Mouse (Mus musculus) adrenal gland, postnatal 36 days (tissue): ENCODE measurements around the gene Wbp4. TPM values are rescaled to one million over a fixed set of nuclear protein-coding genes. Genes with fewer than 3 reads are reported as not detected.
A peak's percentile ranks its signal among the peaks of the same experiment; 100 is the strongest.

ENCODE experiments used
- DNase-seq, 2 experiments: peaks; one replicate each; pipeline ENCODE4 v3.0.0; 2021; ENCODE audit warnings: mixed read lengths in 1 of 2
- total RNA-seq, 2 experiments: library from RNA; stranded (reverse); gene quantifications; 2 replicates each; pipeline ENCODE4 v1.2.3; 2021

The Wbp4 gene
- total RNA-seq, 2 experiments from 2014 or later = 39.7 to 42.7 TPM

- DNase-seq = peak; percentile 82 to 84
These were observed 29.4 kb downstream of the Wbp4 start, which contains the start of gene Kbtbd6 for GRCm38 (mm10) chr14:79451681-79452590. Kbtbd6 (plus strand) TSS chr14:79451835.

- DNase-seq = no peak
These were observed 36.2 kb downstream of the Wbp4 start for GRCm38 (mm10) chr14:79445055-79445620.

- DNase-seq = no peak
These were observed 36.7 kb downstream of the Wbp4 start for GRCm38 (mm10) chr14:79444601-79445000.

- DNase-seq = no peak
These were observed 39.9 kb downstream of the Wbp4 start for GRCm38 (mm10) chr14:79441441-79441840.

GRCm38 (mm10) chr14:79440655-79441054 is 40.7 kb downstream of the Wbp4 start:
- DNase-seq = peak; percentile 10 to 16

GRCm38 (mm10) chr14:79434068-79434467 is 47.3 kb downstream of the Wbp4 start:
- DNase-seq = no peak

GRCm38 (mm10) chr14:79426730-79427365 is 54.5 kb downstream of the Wbp4 start:
- DNase-seq = peak in 1 of 2 experiments; percentile 5

GRCm38 (mm10) chr14:79425979-79426729 is 55.2 kb downstream of the Wbp4 start, which contains the start of gene Kbtbd7:
Kbtbd7 (plus strand) TSS chr14:79426511.
- peak; percentile 95 to 96 for DNase-seq

- no peak for DNase-seq
These were observed 61.1 kb downstream of the Wbp4 start for GRCm38 (mm10) chr14:79420083-79420685.

- no peak for DNase-seq
These were observed 68.2 kb downstream of the Wbp4 start for GRCm38 (mm10) chr14:79413121-79413520.

GRCm38 (mm10) chr14:79410662-79411061 is 70.7 kb downstream of the Wbp4 start:
- DNase-seq = peak in 1 of 2 experiments; percentile 18

Other genes with a start within 250 kb of the Wbp4 start
- not detected for gene Zfp957, start 234.2 kb downstream of the Wbp4 start, total RNA-seq
- gene Rgcc, start 179.9 kb downstream of the Wbp4 start, total RNA-seq = 100 to 1,000 TPM; 122 to 238 TPM
- gene Naa16, start 90.7 kb downstream of the Wbp4 start, total RNA-seq = 10 to 100 TPM; 22.8 to 25.5 TPM
- gene Mtrf1, start 83.7 kb downstream of the Wbp4 start, total RNA-seq = 1 to 10 TPM; 3.9 to 8.8 TPM
- 1 to 10 TPM; 7.8 to 9.4 TPM for gene Kbtbd7, start 55.0 kb downstream of the Wbp4 start, total RNA-seq
- under 1 TPM; 0.13 TPM for gene Kbtbd6, start 29.7 kb downstream of the Wbp4 start, total RNA-seq
- gene Elf1, start 326 bp downstream of the Wbp4 start, total RNA-seq = 10 to 100 TPM; 22.1 to 26.0 TPM
- 100 to 1,000 TPM in 1 of 2 experiments, 10 to 100 TPM in 1; 96.7 to 149 TPM for gene Sugt1, start 106.2 kb upstream of the Wbp4 start, total RNA-seq
- under 1 TPM; 0.60 to 0.92 TPM for gene Cnmd, start 180.7 kb upstream of the Wbp4 start, total RNA-seq